Mouse (Mus musculus): ENCODE data around the gene Cyp46a1. TPM values are rescaled to one million over a fixed set of nuclear protein-coding genes. Genes with fewer than 3 reads are reported as not detected.

Gene Cyp46a1
- polyA plus RNA-seq, 1 experiment: 465 TPM

GRCm38 (mm10) chr12:108352371-108353136 lies 18.4 kb downstream of the Cyp46a1 start:
- TF ChIP-seq POLR2A (IDR thresholded peaks at IDR 0.05; ENCODE audit: extremely low read depth, insufficient read depth, low read length): no peak
- TF ChIP-seq CTCF (IDR thresholded peaks at IDR 0.05; ENCODE audit: extremely low read depth, insufficient read depth, low read length): no peak
- Histone ChIP-seq H3K4me1 (ENCODE audit: control insufficient read depth, insufficient read depth, low read length) (no peaks in the 10 kb centered on the region), H3K4me3 (ENCODE audit: insufficient read depth, low read length) (no peak overlapping the region)

GRCm38 (mm10) chr12:108354284-108354683 lies 20.1 kb downstream of the Cyp46a1 start:
- no peak for TF ChIP-seq POLR2A (IDR thresholded peaks at IDR 0.05; ENCODE audit: extremely low read depth, insufficient read depth, low read length)
- no peak for TF ChIP-seq CTCF (IDR thresholded peaks at IDR 0.05; ENCODE audit: extremely low read depth, insufficient read depth, low read length)
- H3K4me3 ChIP-seq (ENCODE audit: insufficient read depth, low read length): no peak overlapping the region
- no peaks in the 10 kb centered on the region for H3K4me1 ChIP-seq (ENCODE audit: control insufficient read depth, insufficient read depth, low read length)
- no peak overlapping the region for H3K27ac ChIP-seq (ENCODE audit: insufficient read depth, low read length)

More at GRCm38 (mm10) chr12:108352371-108353136, 18.4 kb downstream of the Cyp46a1 start:
- H3K27ac ChIP-seq (ENCODE audit: insufficient read depth, low read length): no peak overlapping the region

GRCm38 (mm10) chr12:108355271-108355670 lies 21.1 kb downstream of the Cyp46a1 start:
- Histone ChIP-seq H3K4me1 (ENCODE audit: control insufficient read depth, insufficient read depth, low read length) (no peaks in the 10 kb centered on the region), H3K4me3 (ENCODE audit: insufficient read depth, low read length) (no peak overlapping the region), H3K27ac (ENCODE audit: insufficient read depth, low read length) (no peak overlapping the region)
- TF ChIP-seq CTCF (IDR thresholded peaks at IDR 0.05; ENCODE audit: extremely low read depth, insufficient read depth, low read length) (no peak), POLR2A (IDR thresholded peaks at IDR 0.05; ENCODE audit: extremely low read depth, insufficient read depth, low read length) (no peak)

- Histone ChIP-seq H3K27ac (ENCODE audit: insufficient read depth, low read length) (no peak overlapping the region), H3K4me3 (ENCODE audit: insufficient read depth, low read length) (no peak overlapping the region), H3K4me1 (ENCODE audit: control insufficient read depth, insufficient read depth, low read length) (no peaks in the 10 kb centered on the region)
- TF ChIP-seq POLR2A (IDR thresholded peaks at IDR 0.05; ENCODE audit: extremely low read depth, insufficient read depth, low read length) (no peak), CTCF (IDR thresholded peaks at IDR 0.05; ENCODE audit: extremely low read depth, insufficient read depth, low read length) (no peak)
Observed at GRCm38 (mm10) chr12:108355986-108356385, 21.8 kb downstream of the Cyp46a1 start.

GRCm38 (mm10) chr12:108363796-108364195 lies 29.6 kb downstream of the Cyp46a1 start:
- Histone ChIP-seq H3K27ac (ENCODE audit: insufficient read depth, low read length) (no peak overlapping the region), H3K4me3 (ENCODE audit: insufficient read depth, low read length) (no peak overlapping the region), H3K4me1 (ENCODE audit: control insufficient read depth, insufficient read depth, low read length) (0 out of 2 replicates have a peak, but pooled peaks cover 1% of the 10 kb centered on the region)
- TF ChIP-seq CTCF (IDR thresholded peaks at IDR 0.05; ENCODE audit: extremely low read depth, insufficient read depth, low read length) (peak; percentile 92), POLR2A (IDR thresholded peaks at IDR 0.05; ENCODE audit: extremely low read depth, insufficient read depth, low read length) (no peak)

- Histone ChIP-seq H3K27ac (ENCODE audit: insufficient read depth, low read length) (no peak overlapping the region), H3K4me3 (ENCODE audit: insufficient read depth, low read length) (no peak overlapping the region), H3K4me1 (ENCODE audit: control insufficient read depth, insufficient read depth, low read length) (0 out of 2 replicates have a peak, but pooled peaks cover 1% of the 10 kb centered on the region)
- TF ChIP-seq POLR2A (IDR thresholded peaks at IDR 0.05; ENCODE audit: extremely low read depth, insufficient read depth, low read length) (no peak), CTCF (IDR thresholded peaks at IDR 0.05; ENCODE audit: extremely low read depth, insufficient read depth, low read length) (no peak)
Observed at GRCm38 (mm10) chr12:108365340-108365739, 31.2 kb downstream of the Cyp46a1 start.

GRCm38 (mm10) chr12:108365868-108366267 lies 31.7 kb downstream of the Cyp46a1 start:
- no peak for TF ChIP-seq POLR2A (IDR thresholded peaks at IDR 0.05; ENCODE audit: extremely low read depth, insufficient read depth, low read length)
- no peak for TF ChIP-seq CTCF (IDR thresholded peaks at IDR 0.05; ENCODE audit: extremely low read depth, insufficient read depth, low read length)
- H3K4me3 ChIP-seq (ENCODE audit: insufficient read depth, low read length): no peak overlapping the region
- H3K27ac ChIP-seq (ENCODE audit: insufficient read depth, low read length): no peak overlapping the region
- H3K4me1 ChIP-seq (ENCODE audit: control insufficient read depth, insufficient read depth, low read length): 0 out of 2 replicates have a peak, but pooled peaks cover 1% of the 10 kb centered on the region

GRCm38 (mm10) chr12:108367909-108368308 lies 33.7 kb downstream of the Cyp46a1 start:
- no peak overlapping the region for H3K27ac ChIP-seq (ENCODE audit: insufficient read depth, low read length)
- H3K4me3 ChIP-seq (ENCODE audit: insufficient read depth, low read length): no peak overlapping the region
- TF ChIP-seq CTCF (IDR thresholded peaks at IDR 0.05; ENCODE audit: extremely low read depth, insufficient read depth, low read length) (no peak), POLR2A (IDR thresholded peaks at IDR 0.05; ENCODE audit: extremely low read depth, insufficient read depth, low read length) (no peak)
- H3K4me1 ChIP-seq (ENCODE audit: control insufficient read depth, insufficient read depth, low read length): 0 out of 2 replicates have a peak, but pooled peaks cover 1% of the 10 kb centered on the region

- Histone ChIP-seq H3K27ac (ENCODE audit: insufficient read depth, low read length) (no peak overlapping the region), H3K4me3 (ENCODE audit: insufficient read depth, low read length) (no peak overlapping the region), H3K4me1 (ENCODE audit: control insufficient read depth, insufficient read depth, low read length) (0 out of 2 replicates have a peak, but pooled peaks cover 1% of the 10 kb centered on the region)
- TF ChIP-seq CTCF (IDR thresholded peaks at IDR 0.05; ENCODE audit: extremely low read depth, insufficient read depth, low read length) (no peak), POLR2A (IDR thresholded peaks at IDR 0.05; ENCODE audit: extremely low read depth, insufficient read depth, low read length) (no peak)
Observed at GRCm38 (mm10) chr12:108368921-108369320, 34.7 kb downstream of the Cyp46a1 start.

Data from cortical plate, adult 2 months (tissue).